Mouse (Mus musculus) brain, embryonic 14.5 days (tissue): ENCODE results near the gene Spin4. TPM values are rescaled to one million over a fixed set of nuclear protein-coding genes. Genes with fewer than 3 reads are reported as not detected.

Experiments used
- DNase-seq: peaks from one replicate; pipeline ENCODE4 v3.0.0-alpha.2; 2011; ENCODE audit warnings: low read depth
- CTCF ChIP-seq: fragments of 200-500 bp; IDR thresholded peaks from 2 replicates; pipeline ENCODE4 v1.5.1; 2012; ENCODE audit warnings: inconsistent platforms, mild to moderate bottlenecking, moderate library complexity, borderline replicate concordance; ENCODE audit not compliant: insufficient read depth, insufficient read length; ENCODE audit errors: extremely low read depth
- POLR2A ChIP-seq: fragments of 200-500 bp; IDR thresholded peaks from 2 replicates; pipeline ENCODE4 v1.6.1; 2012; ENCODE audit warnings: mild to moderate bottlenecking, inconsistent platforms, borderline replicate concordance; ENCODE audit not compliant: poor library complexity, insufficient read depth, insufficient read length, severe bottlenecking; ENCODE audit errors: extremely low read depth
- polyA plus RNA-seq: library from polyadenylated mRNA; depleted of rRNA; stranded (reverse); fragments of >200 nt; gene quantifications from 2 replicates; pipeline ENCODE4 v1.2.3, GENCODE M21; 2012; rRNA removed

Spin4 gene
- polyA plus RNA-seq = 1.7 and 1.8 TPM in 2 replicates

- DNase-seq = peak; percentile 90
- TF ChIP-seq CTCF = no peak
- peak; percentile 20; the same call in 1 of the 2 replicates for TF ChIP-seq POLR2A
Measured at GRCm38 (mm10) chrX:95026361-95026892, at the start of gene Spin4. Gene Spin4, minus strand, starts transcription at chrX:95026682.

- DNase-seq = no peak
- no peak for TF ChIP-seq CTCF
Measured at GRCm38 (mm10) chrX:95027907-95028306, 1.4 kb upstream of the Spin4 start.

DNA sequence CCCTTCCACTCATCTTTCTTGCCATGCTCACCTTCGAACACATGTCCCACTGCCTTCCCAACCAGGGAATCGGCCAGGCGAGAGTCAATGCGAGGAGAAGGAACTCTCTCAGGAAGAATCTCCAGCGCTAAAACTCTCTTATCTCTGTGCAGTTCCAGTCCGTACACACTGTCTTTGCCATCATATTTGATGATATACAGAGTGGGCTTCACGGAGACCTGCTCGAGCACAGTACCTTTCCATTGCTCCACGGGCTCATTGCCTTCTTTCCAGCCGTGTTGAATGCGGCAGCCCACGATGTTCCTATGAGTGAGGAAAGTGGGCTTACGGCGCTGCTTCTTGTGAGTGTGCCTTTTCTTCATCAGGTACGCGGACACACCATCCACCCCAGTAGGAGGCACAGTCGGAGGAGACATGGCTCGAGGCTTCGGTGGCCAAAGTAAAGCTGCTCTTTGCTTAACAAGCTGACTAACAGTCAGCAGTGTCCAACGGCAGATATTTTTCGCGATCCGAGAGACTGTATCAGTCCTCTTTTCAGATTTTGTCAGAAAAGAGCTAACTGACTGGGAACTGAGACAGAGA lies 612 bp downstream of the Spin4 start:
- no peak for TF ChIP-seq CTCF
- 0 out of 2 replicates have a peak, but pooled peaks have one; percentile 16 for TF ChIP-seq POLR2A
- peak; percentile 54 for DNase-seq

DNA sequence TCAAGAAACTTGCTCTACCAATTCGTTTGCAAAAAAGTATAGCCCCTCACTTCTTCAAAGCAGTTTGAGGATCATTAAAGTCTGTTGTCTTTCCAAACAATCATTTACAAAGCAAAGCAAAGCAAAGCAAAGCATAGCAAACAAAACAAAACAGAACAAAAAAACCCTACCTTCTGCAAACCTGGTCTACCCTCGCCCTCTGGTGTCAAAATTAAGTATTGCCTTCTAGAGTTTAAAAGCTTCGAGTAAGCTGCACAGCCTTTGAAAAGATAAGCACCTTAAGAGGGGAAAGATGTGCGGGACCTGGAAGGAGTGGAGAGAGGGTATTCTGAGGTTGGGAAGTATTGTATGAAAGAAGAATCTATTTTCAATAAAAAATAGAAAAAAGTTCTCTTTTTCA lies 14.4 kb downstream of the Spin4 start:
- DNase-seq = peak; percentile 70
- peak; percentile 41; the same call in 1 of the 2 replicates for TF ChIP-seq CTCF
- no peak for TF ChIP-seq POLR2A

DNA sequence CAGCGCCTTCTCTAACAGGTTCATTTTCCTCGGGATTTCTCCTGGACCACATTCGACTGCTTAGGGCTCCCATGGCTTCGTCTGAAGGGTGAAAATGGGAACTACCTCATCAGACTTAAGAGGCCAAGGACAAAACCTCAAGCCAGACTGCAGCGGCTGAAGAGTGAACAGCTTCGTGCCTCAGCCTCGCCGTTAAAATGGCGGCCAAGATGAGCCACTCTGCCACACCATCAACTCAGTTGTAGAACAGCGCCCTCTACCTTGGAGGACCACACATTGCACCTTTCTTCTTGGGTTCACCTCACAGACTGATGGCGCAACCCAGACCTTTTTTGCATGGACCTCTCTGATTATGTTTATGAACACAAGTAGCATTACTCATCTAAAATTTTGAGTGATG lies 27.6 kb downstream of the Spin4 start:
- TF ChIP-seq POLR2A (no peak), CTCF (no peak)
- DNase-seq = no peak

- no peak for DNase-seq
- TF ChIP-seq POLR2A (no peak), CTCF (no peak)
Measured at GRCm38 (mm10) chrX:94994113-94994512, 32.4 kb downstream of the Spin4 start.

DNA sequence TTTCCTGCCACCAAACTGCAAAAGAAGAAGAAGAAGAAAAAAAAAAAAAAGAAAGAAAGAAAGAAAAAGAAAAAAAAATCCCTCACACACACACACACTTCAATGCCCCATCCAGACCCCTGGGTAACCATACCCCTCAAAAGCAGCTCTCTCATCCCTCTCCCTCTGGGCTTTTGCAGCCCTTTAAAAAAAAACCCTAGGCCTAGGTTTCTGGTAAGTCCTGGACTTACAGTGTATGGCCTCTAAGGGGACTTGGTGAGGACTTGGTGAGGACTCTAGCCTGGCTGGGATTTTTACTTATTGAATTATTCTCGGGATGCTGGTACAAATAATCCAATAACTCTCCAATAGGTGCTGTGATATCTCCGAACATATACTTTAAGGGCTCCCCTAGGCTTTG lies 35.6 kb downstream of the Spin4 start:
- DNase-seq = peak; percentile 2
- TF ChIP-seq POLR2A (no peak), CTCF (no peak)

DNA sequence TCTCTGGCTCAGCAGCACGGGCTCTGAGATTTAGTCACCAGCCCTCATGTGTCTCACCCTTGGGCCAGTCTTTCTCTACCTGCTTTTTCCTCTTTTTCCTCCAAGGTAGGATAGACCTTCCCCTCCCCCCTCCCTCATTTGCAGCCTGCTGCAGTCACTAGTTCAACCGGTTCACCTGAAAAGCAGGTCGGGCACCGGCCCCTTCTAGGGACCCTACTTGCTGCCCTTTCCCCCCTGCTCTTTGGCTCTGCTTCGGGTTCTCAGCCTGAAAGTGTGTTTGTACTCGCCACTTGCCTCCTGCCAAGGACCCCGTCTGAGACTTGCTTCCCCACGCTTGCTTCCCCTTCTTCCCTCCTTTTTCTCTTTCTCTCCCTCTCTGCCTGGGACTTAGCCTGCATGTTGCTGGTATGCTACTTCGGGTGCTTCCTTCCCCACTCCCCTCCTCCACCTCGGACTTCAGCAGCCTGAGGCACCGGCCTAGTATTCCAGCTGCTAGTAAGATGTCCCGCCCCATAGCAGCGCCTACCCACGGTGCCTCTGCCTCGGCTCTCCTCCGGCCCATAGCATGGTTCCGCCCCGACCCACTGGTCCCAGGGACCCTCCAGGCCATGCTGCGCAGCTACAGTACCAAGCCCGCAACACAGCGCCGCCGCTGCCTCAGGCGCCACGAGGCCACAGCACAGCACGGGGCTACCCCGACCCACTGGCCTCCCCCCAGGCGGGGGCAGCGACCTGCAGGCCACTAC lies 36.2 kb downstream of the Spin4 start:
- TF ChIP-seq POLR2A (no peak), CTCF (no peak)
- DNase-seq = peak; percentile 56

Other genes starting within 250 kb of the Spin4 start
- 38.9 and 50.1 TPM in 2 replicates for gene Arhgef9, start 170.2 kb upstream of the Spin4 start, polyA plus RNA-seq